Mouse (Mus musculus) small intestine, adult 2 months (tissue): Measurements from ENCODE around the gene Dusp15.

ENCODE experiments used
- CTCF ChIP-seq: fragments of 200-500 bp; IDR thresholded peaks from 2 replicates; pipeline ENCODE4 v1.5.1; 2012; ENCODE audit warnings: low read depth, mild to moderate bottlenecking, control low read depth, inconsistent platforms, low read length, moderate library complexity, mixed read lengths; ENCODE audit not compliant: insufficient replicate concordance, insufficient read length; ENCODE audit errors: extremely low read depth
- POLR2A ChIP-seq: fragments of 200-500 bp; IDR thresholded peaks from 2 replicates; pipeline ENCODE4 v1.6.1; 2012; ENCODE audit warnings: low read depth, mild to moderate bottlenecking, control low read depth, inconsistent platforms, low read length, moderate library complexity

DNA sequence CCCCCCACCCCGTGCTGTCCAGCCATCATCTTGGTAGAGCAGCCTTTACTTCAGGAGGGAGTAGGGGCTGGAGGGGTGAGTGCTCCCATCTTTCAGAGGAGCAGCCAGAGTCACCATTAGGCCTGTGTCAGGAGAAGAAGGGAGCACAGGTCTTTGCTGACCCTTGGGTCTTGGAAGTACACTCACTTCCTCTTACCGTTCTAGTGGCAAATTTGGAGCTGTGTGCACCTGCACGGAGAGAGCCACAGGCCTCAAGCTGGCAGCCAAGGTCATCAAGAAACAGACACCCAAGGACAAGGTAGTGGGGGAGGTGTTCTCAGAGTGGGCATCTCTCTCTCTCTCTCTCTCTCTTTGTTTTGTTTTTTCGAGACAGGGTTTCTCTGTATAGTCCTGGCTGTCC is 36.0 kb downstream of the Dusp15 start:
- TF ChIP-seq POLR2A (no peak), CTCF (no peak)
